Mouse (Mus musculus) embryonic facial prominence, embryonic 15.5 days (tissue): ENCODE results near the gene Rps6. TPM values are rescaled to one million over a fixed set of nuclear protein-coding genes. Genes with fewer than 3 reads are reported as not detected.
"Not testable (repeated sequence)": the region's sequence is repeated elsewhere in the genome, so short reads cannot be mapped to it uniquely, and the experiment has no call there.

Experiments used
- ATAC-seq: fragments of 200-750 bp; cut with Nextera tagmentation; 2 replicates; pipeline ENCODE4 v1.8.0; 2017; ENCODE audit warnings: low read depth, moderate TSS enrichment; ENCODE audit not compliant: insufficient number of reproducible peaks, low FRiP score, low TSS enrichment
- H3K27ac ChIP-seq: fragments of 300-500 bp; sonication (generic); replicated peaks from 2 replicates; pipeline ENCODE4 v1.5.1; 2015; ENCODE audit warnings: mild to moderate bottlenecking, inconsistent platforms
- H3K27me3 ChIP-seq: fragments of 300-500 bp; sonication (generic); 2 replicates; pipeline ENCODE4 v1.6.1; 2015; ENCODE audit warnings: inconsistent platforms
- H3K36me3 ChIP-seq: fragments of 300-500 bp; sonication (generic); 2 replicates; pipeline ENCODE4 v1.6.1; 2015; ENCODE audit warnings: mild to moderate bottlenecking, inconsistent platforms
- H3K4me1 ChIP-seq: fragments of 300-500 bp; sonication (generic); 2 replicates; pipeline ENCODE4 v1.6.1; 2015; ENCODE audit warnings: inconsistent platforms
- H3K4me2 ChIP-seq: fragments of 300-500 bp; sonication (generic); replicated peaks from 2 replicates; pipeline ENCODE4 v1.6.1; 2015; ENCODE audit warnings: mild to moderate bottlenecking, inconsistent platforms
- H3K4me3 ChIP-seq: fragments of 300-500 bp; sonication (generic); replicated peaks from 2 replicates; pipeline ENCODE4 v1.5.1; 2015; ENCODE audit warnings: mild to moderate bottlenecking, inconsistent platforms
- H3K9ac ChIP-seq: fragments of 300-500 bp; sonication (generic); 2 replicates; pipeline ENCODE4 v1.6.1; 2015; ENCODE audit warnings: inconsistent platforms
- H3K9me3 ChIP-seq: fragments of 300-500 bp; sonication (generic); replicated peaks from 2 replicates; pipeline ENCODE4 v1.6.1; 2016; ENCODE audit warnings: inconsistent platforms
- WGBS: fragments of 180-500 bp; shearing (Covaris S2); methylation state at CpG from one replicate; pipeline ENCODE4 v1.1.7; 2015; 5-methylcytosine and 5-hydroxymethylcytosine counted together
- polyA plus RNA-seq: library from polyadenylated mRNA; unstranded; fragments of >200 nt; fragmentation: Nextera tagmentation; extraction: Ambion mirVana; gene quantifications from 2 replicates; pipeline ENCODE4 v1.2.1, GENCODE M21; 2015

The Rps6 gene
- polyA plus RNA-seq, 1 experiment from 2014 or later: 729 TPM

GRCm38 (mm10) chr4:86847246-86847645 lies 10.0 kb downstream of the Rps6 start:
- Histone ChIP-seq H3K9me3 (no peaks in the 10 kb centered on the region), H3K4me2 (no peak overlapping the region), H3K4me1 (no peaks in the 10 kb centered on the region), H3K9ac (no peak overlapping the region), H3K4me3 (no peak overlapping the region), H3K27me3 (no peaks in the 10 kb centered on the region), H3K36me3 (peaks cover 52% of the 10 kb centered on the region), H3K27ac (no peak overlapping the region)
- WGBS: 87% methylated on average over 2 of the region's 2 CpGs
- no peak for ATAC-seq

GRCm38 (mm10) chr4:86845384-86845783 lies 11.8 kb downstream of the Rps6 start:
- no peak overlapping the region for H3K4me2 ChIP-seq
- no peak overlapping the region for H3K4me3 ChIP-seq
- WGBS: 92% methylated on average over 3 of the region's 3 CpGs
- no peak for ATAC-seq
- H3K9ac ChIP-seq: no peak overlapping the region
- no peaks in the 10 kb centered on the region for H3K9me3 ChIP-seq
- no peak overlapping the region for H3K27ac ChIP-seq
- H3K36me3 ChIP-seq: peaks cover 56% of the 10 kb centered on the region
- no peaks in the 10 kb centered on the region for H3K4me1 ChIP-seq
- no peaks in the 10 kb centered on the region for H3K27me3 ChIP-seq

GRCm38 (mm10) chr4:86841141-86841540 lies 16.1 kb downstream of the Rps6 start:
- H3K36me3 ChIP-seq: peaks cover 62% of the 10 kb centered on the region
- not testable (repeated sequence) for H3K4me2 ChIP-seq, H3K27ac ChIP-seq, H3K4me3 ChIP-seq, ATAC-seq, H3K9ac ChIP-seq, H3K4me1 ChIP-seq, H3K9me3 ChIP-seq, H3K27me3 ChIP-seq
- WGBS: 97% methylated on average over 2 of the region's 2 CpGs

- peaks cover 43% of the 10 kb centered on the region for H3K36me3 ChIP-seq
- H3K9ac ChIP-seq: no peak overlapping the region
- H3K27me3 ChIP-seq: no peaks in the 10 kb centered on the region
- no peak for ATAC-seq
- H3K4me1 ChIP-seq: no peaks in the 10 kb centered on the region
- WGBS: 96% methylated on average over 2 of the region's 2 CpGs
- H3K27ac ChIP-seq: no peak overlapping the region
- no peak overlapping the region for H3K4me3 ChIP-seq
- H3K9me3 ChIP-seq: no peaks in the 10 kb centered on the region
- no peak overlapping the region for H3K4me2 ChIP-seq
Measured at GRCm38 (mm10) chr4:86831896-86832295, 25.3 kb downstream of the Rps6 start.

DNA sequence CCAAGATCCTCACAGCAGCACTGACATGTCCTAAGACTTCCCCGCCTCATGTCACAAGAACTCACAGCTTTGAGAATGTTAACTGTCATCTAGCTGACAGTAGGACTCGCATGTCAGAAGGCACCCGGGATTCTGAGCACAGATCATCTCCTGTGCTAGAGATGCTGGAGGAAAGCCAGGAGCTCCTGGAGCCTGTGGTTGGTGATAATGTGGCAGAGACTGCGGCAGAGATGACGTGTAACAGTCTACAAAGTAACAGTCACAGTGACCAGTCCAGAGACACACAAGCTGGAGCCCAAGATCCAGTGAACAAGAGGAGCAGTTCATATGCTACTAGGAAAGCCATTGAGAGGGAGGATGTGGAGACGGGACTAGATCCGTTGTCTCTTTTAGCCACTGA lies 32.1 kb downstream of the Rps6 start:
- no peak overlapping the region for H3K27ac ChIP-seq
- peaks cover 58% of the 10 kb centered on the region for H3K36me3 ChIP-seq
- H3K4me2 ChIP-seq: no peak overlapping the region
- no peak for ATAC-seq
- H3K4me3 ChIP-seq: no peak overlapping the region
- no peak overlapping the region for H3K9ac ChIP-seq
- H3K9me3 ChIP-seq: no peaks in the 10 kb centered on the region
- no peaks in the 10 kb centered on the region for H3K27me3 ChIP-seq
- 89% methylated on average over 7 of the region's 7 CpGs for WGBS
- no peaks in the 10 kb centered on the region for H3K4me1 ChIP-seq

GRCm38 (mm10) chr4:86823169-86823568 lies 34.0 kb downstream of the Rps6 start:
- Histone ChIP-seq H3K4me3 (no peak overlapping the region), H3K9ac (no peak overlapping the region), H3K36me3 (peaks cover 49% of the 10 kb centered on the region), H3K27ac (no peak overlapping the region), H3K4me2 (no peak overlapping the region), H3K27me3 (no peaks in the 10 kb centered on the region), H3K9me3 (no peaks in the 10 kb centered on the region), H3K4me1 (no peaks in the 10 kb centered on the region)
- no peak for ATAC-seq
- 57% methylated on average over 2 of the region's 2 CpGs for WGBS

DNA sequence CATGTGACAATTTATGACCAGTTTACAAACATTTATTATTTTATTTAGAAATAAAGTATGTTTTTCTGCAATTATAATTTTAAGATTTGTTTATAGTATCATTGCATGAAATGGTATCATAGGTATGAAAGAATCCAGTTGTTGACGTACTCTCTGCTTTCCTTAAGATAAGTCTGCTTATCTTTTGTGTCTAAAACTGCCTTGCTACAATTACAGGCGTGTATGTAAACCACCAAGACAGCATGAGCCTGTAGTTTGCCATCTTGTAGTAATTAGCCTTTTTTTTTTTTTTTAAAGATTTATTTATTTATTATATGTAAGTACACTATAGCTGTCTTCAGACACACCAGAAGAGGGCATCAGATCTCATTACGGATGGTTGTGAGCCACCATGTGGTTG lies 42.4 kb downstream of the Rps6 start:
- no peak overlapping the region for H3K4me3 ChIP-seq
- no peaks in the 10 kb centered on the region for H3K27me3 ChIP-seq
- H3K4me2 ChIP-seq: no peak overlapping the region
- no peak for ATAC-seq
- H3K4me1 ChIP-seq: no peaks in the 10 kb centered on the region
- peaks cover 6% of the 10 kb centered on the region; the same call in 1 of the 2 replicates for H3K36me3 ChIP-seq
- no peak overlapping the region for H3K27ac ChIP-seq
- H3K9ac ChIP-seq: no peak overlapping the region
- no peaks in the 10 kb centered on the region for H3K9me3 ChIP-seq
- 75% methylated on average over 3 of the region's 3 CpGs for WGBS

GRCm38 (mm10) chr4:86810604-86811003 lies 46.6 kb downstream of the Rps6 start:
- Histone ChIP-seq H3K4me2 (no peak overlapping the region), H3K36me3 (peaks cover 14% of the 10 kb centered on the region; the same call in 1 of the 2 replicates), H3K4me1 (no peaks in the 10 kb centered on the region), H3K9ac (no peak overlapping the region), H3K9me3 (no peaks in the 10 kb centered on the region), H3K27ac (no peak overlapping the region), H3K27me3 (no peaks in the 10 kb centered on the region), H3K4me3 (no peak overlapping the region)
- no peak for ATAC-seq
- 62% methylated on average over 2 of the region's 2 CpGs for WGBS

Other genes with a start within 250 kb of the Rps6 start
- 10.4 and 12.4 TPM in 2 replicates for gene Haus6, start 245.4 kb downstream of the Rps6 start, polyA plus RNA-seq
- 69.8 and 71.8 TPM in 2 replicates for gene Plin2, start 187.4 kb downstream of the Rps6 start, polyA plus RNA-seq
- gene Dennd4c, start 108.9 kb downstream of the Rps6 start, polyA plus RNA-seq: 7.2 and 7.6 TPM in 2 replicates
- 16.0 and 16.3 TPM in 2 replicates for gene Acer2, start 17.0 kb upstream of the Rps6 start, polyA plus RNA-seq